Mouse (Mus musculus) liver, adult (tissue): Measurements from ENCODE around the gene Pcgf5.

ENCODE experiments used
- GATA4 ChIP-seq: IDR thresholded peaks from 2 replicates; pipeline ENCODE4 v1.6.1; 2014; ENCODE audit warnings: mild to moderate bottlenecking, low read length; ENCODE audit not compliant: insufficient replicate concordance

Pcgf5 gene

GRCm38 (mm10) chr19:36348161-36348800, at the start of gene Pcgf5:
Gene Pcgf5 (plus strand): TSS chr19:36348309.
- no peak for TF ChIP-seq GATA4

GRCm38 (mm10) chr19:36305542-36305941, 42.6 kb upstream of the Pcgf5 start:
- no peak for TF ChIP-seq GATA4

GRCm38 (mm10) chr19:36314010-36314409, 34.1 kb upstream of the Pcgf5 start:
- TF ChIP-seq GATA4 = no peak

- TF ChIP-seq GATA4 = no peak
These were observed 28.4 kb upstream of the Pcgf5 start for GRCm38 (mm10) chr19:36319735-36320134.

- no peak for TF ChIP-seq GATA4
These were observed 27.0 kb upstream of the Pcgf5 start for GRCm38 (mm10) chr19:36321066-36321465.

GRCm38 (mm10) chr19:36323326-36323725, 24.8 kb upstream of the Pcgf5 start:
- no peak for TF ChIP-seq GATA4

- no peak for TF ChIP-seq GATA4
These were observed 19.4 kb upstream of the Pcgf5 start for GRCm38 (mm10) chr19:36328678-36329077.

- no peak for TF ChIP-seq GATA4
These were observed 733 bp upstream of the Pcgf5 start for GRCm38 (mm10) chr19:36347376-36347775.

- TF ChIP-seq GATA4 = no peak
These were observed 313 bp upstream of the Pcgf5 start for GRCm38 (mm10) chr19:36347831-36348160.

- no peak for TF ChIP-seq GATA4
These were observed 835 bp downstream of the Pcgf5 start for GRCm38 (mm10) chr19:36348801-36349486.

GRCm38 (mm10) chr19:36349487-36349955, 1.4 kb downstream of the Pcgf5 start:
- TF ChIP-seq GATA4 = no peak

GRCm38 (mm10) chr19:36350181-36350580, 2.1 kb downstream of the Pcgf5 start:
- TF ChIP-seq GATA4 = no peak

GRCm38 (mm10) chr19:36350870-36351269, 2.8 kb downstream of the Pcgf5 start:
- TF ChIP-seq GATA4 = no peak

GRCm38 (mm10) chr19:36362541-36362940, 14.4 kb downstream of the Pcgf5 start:
- TF ChIP-seq GATA4 = no peak

GRCm38 (mm10) chr19:36364757-36365156, 16.6 kb downstream of the Pcgf5 start:
- no peak for TF ChIP-seq GATA4

GRCm38 (mm10) chr19:36371478-36371877, 23.4 kb downstream of the Pcgf5 start:
- no peak for TF ChIP-seq GATA4

GRCm38 (mm10) chr19:36373056-36373621, 25.0 kb downstream of the Pcgf5 start:
- TF ChIP-seq GATA4 = no peak

GRCm38 (mm10) chr19:36375200-36375783, 27.2 kb downstream of the Pcgf5 start:
- TF ChIP-seq GATA4 = no peak
